Mouse (Mus musculus) small intestine, adult 2 months (tissue): Measurements from ENCODE around the gene Kctd3. TPM values are rescaled to one million over a fixed set of nuclear protein-coding genes. Genes with fewer than 3 reads are reported as not detected.

Experiments
- H3K27ac ChIP-seq: fragments of 200-500 bp; 2 replicates; pipeline ENCODE4 v1.5.1; 2012; ENCODE audit warnings: low read depth, low read length, control low read depth, inconsistent platforms; ENCODE audit not compliant: insufficient read depth
- H3K27me3 ChIP-seq: fragments of 200-500 bp; 2 replicates; pipeline ENCODE4 v1.6.1; 2012; ENCODE audit warnings: mild to moderate bottlenecking, moderate library complexity, low read length, inconsistent platforms; ENCODE audit not compliant: control insufficient read depth, insufficient read depth
- H3K36me3 ChIP-seq: fragments of 200-500 bp; 2 replicates; pipeline ENCODE4 v1.6.1; 2012; ENCODE audit warnings: mild to moderate bottlenecking, low read length, control low read depth, inconsistent platforms; ENCODE audit not compliant: control insufficient read depth, insufficient read depth
- H3K4me1 ChIP-seq: fragments of 200-500 bp; 2 replicates; pipeline ENCODE4 v1.6.1; 2012; ENCODE audit warnings: low read length, inconsistent platforms, mixed read lengths; ENCODE audit not compliant: control insufficient read depth, insufficient read depth, insufficient read length
- H3K4me3 ChIP-seq: fragments of 200-500 bp; 2 replicates; pipeline ENCODE4 v1.5.1; 2012; ENCODE audit warnings: low read depth, mild to moderate bottlenecking, control low read depth, inconsistent platforms, low read length, moderate library complexity
- CTCF ChIP-seq: fragments of 200-500 bp; IDR thresholded peaks from 2 replicates; pipeline ENCODE4 v1.5.1; 2012; ENCODE audit warnings: low read depth, mild to moderate bottlenecking, control low read depth, inconsistent platforms, low read length, moderate library complexity, mixed read lengths; ENCODE audit not compliant: insufficient replicate concordance, insufficient read length; ENCODE audit errors: extremely low read depth
- POLR2A ChIP-seq: fragments of 200-500 bp; IDR thresholded peaks from 2 replicates; pipeline ENCODE4 v1.6.1; 2012; ENCODE audit warnings: low read depth, mild to moderate bottlenecking, control low read depth, inconsistent platforms, low read length, moderate library complexity
- WGBS: fragments of 180-500 bp; shearing (Covaris S2); methylation state at CpG from one replicate; pipeline ENCODE4 v1.1.7; 2018; 5-methylcytosine and 5-hydroxymethylcytosine counted together
- polyA plus RNA-seq: library from polyadenylated mRNA; depleted of rRNA; stranded (reverse); fragments of >200 nt; gene quantifications from 2 replicates; pipeline ENCODE4 v1.2.3, GENCODE M21; 2012

The Kctd3 gene
- polyA plus RNA-seq, 1 experiment: 30.6 TPM

GRCm38 (mm10) chr1:189028267-189028666, 20.6 kb upstream of the Kctd3 start:
- Histone ChIP-seq H3K4me3 (no peak overlapping the region), H3K4me1 (no peaks in the 10 kb centered on the region), H3K27ac (no peak overlapping the region), H3K27me3 (no peaks in the 10 kb centered on the region), H3K36me3 (no peaks in the 10 kb centered on the region)
- WGBS: 34% methylated on average over 1 of the region's 1 CpGs
- TF ChIP-seq CTCF (no peak), POLR2A (no peak)

- TF ChIP-seq POLR2A (no peak), CTCF (no peak)
- Histone ChIP-seq H3K27me3 (no peaks in the 10 kb centered on the region), H3K36me3 (no peaks in the 10 kb centered on the region), H3K27ac (no peak overlapping the region), H3K4me3 (no peak overlapping the region), H3K4me1 (no peaks in the 10 kb centered on the region)
- 32% methylated on average over 8 of the region's 8 CpGs for WGBS
Observed at GRCm38 (mm10) chr1:189026885-189027284, 19.2 kb upstream of the Kctd3 start.

GRCm38 (mm10) chr1:189023701-189024080, 16.1 kb upstream of the Kctd3 start:
- Histone ChIP-seq H3K27ac (no peak overlapping the region), H3K27me3 (no peaks in the 10 kb centered on the region), H3K4me1 (no peaks in the 10 kb centered on the region), H3K36me3 (no peaks in the 10 kb centered on the region), H3K4me3 (no peak overlapping the region)
- TF ChIP-seq POLR2A (no peak), CTCF (no peak)
- 65% methylated on average over 1 of the region's 1 CpGs for WGBS

GRCm38 (mm10) chr1:189022925-189023700, 15.5 kb upstream of the Kctd3 start:
- Histone ChIP-seq H3K27ac (no peak overlapping the region), H3K27me3 (no peaks in the 10 kb centered on the region), H3K4me1 (no peaks in the 10 kb centered on the region), H3K4me3 (no peak overlapping the region), H3K36me3 (no peaks in the 10 kb centered on the region)
- peak; percentile 52; the same call in 1 of the 2 replicates for TF ChIP-seq CTCF
- no peak for TF ChIP-seq POLR2A
- 36% methylated on average over 7 of the region's 7 CpGs for WGBS

GRCm38 (mm10) chr1:189015372-189015771, 7.7 kb upstream of the Kctd3 start:
- peaks cover 5% of the 10 kb centered on the region; the same call in 1 of the 2 replicates for H3K27me3 ChIP-seq
- no peaks in the 10 kb centered on the region for H3K36me3 ChIP-seq
- 89% methylated on average over 2 of the region's 2 CpGs for WGBS
- H3K4me1 ChIP-seq: peaks cover 7% of the 10 kb centered on the region; the same call in 1 of the 2 replicates
- no peak for TF ChIP-seq CTCF
- TF ChIP-seq POLR2A: no peak
- H3K4me3 ChIP-seq: no peak overlapping the region
- H3K27ac ChIP-seq: no peak overlapping the region

GRCm38 (mm10) chr1:189013587-189013921, 5.9 kb upstream of the Kctd3 start:
- WGBS: 25% methylated on average over 4 of the region's 4 CpGs
- no peak overlapping the region for H3K4me3 ChIP-seq
- TF ChIP-seq POLR2A (no peak), CTCF (no peak)
- H3K27me3 ChIP-seq: peaks cover 5% of the 10 kb centered on the region; the same call in 1 of the 2 replicates
- no peak overlapping the region for H3K27ac ChIP-seq
- peaks cover 7% of the 10 kb centered on the region; the same call in 1 of the 2 replicates for H3K4me1 ChIP-seq
- H3K36me3 ChIP-seq: no peaks in the 10 kb centered on the region

GRCm38 (mm10) chr1:189012846-189013586, 5.4 kb upstream of the Kctd3 start:
- no peak overlapping the region for H3K27ac ChIP-seq
- TF ChIP-seq CTCF (no peak), POLR2A (no peak)
- peaks cover 7% of the 10 kb centered on the region; the same call in 1 of the 2 replicates for H3K4me1 ChIP-seq
- 3% methylated on average over 16 of the region's 16 CpGs for WGBS
- H3K4me3 ChIP-seq: no peak overlapping the region
- H3K36me3 ChIP-seq: no peaks in the 10 kb centered on the region
- peaks cover 5% of the 10 kb centered on the region; the same call in 1 of the 2 replicates for H3K27me3 ChIP-seq
